Mouse (Mus musculus) testis, postnatal 10 days (tissue): ENCODE data around the gene Dhcr24.
A peak's percentile ranks its signal among the peaks of the same experiment; 100 is the strongest.

ENCODE experiments used
- DNase-seq: peaks from one replicate; pipeline ENCODE4 v3.0.0; 2021; ENCODE audit warnings: low spot score

The Dhcr24 gene

DNA sequence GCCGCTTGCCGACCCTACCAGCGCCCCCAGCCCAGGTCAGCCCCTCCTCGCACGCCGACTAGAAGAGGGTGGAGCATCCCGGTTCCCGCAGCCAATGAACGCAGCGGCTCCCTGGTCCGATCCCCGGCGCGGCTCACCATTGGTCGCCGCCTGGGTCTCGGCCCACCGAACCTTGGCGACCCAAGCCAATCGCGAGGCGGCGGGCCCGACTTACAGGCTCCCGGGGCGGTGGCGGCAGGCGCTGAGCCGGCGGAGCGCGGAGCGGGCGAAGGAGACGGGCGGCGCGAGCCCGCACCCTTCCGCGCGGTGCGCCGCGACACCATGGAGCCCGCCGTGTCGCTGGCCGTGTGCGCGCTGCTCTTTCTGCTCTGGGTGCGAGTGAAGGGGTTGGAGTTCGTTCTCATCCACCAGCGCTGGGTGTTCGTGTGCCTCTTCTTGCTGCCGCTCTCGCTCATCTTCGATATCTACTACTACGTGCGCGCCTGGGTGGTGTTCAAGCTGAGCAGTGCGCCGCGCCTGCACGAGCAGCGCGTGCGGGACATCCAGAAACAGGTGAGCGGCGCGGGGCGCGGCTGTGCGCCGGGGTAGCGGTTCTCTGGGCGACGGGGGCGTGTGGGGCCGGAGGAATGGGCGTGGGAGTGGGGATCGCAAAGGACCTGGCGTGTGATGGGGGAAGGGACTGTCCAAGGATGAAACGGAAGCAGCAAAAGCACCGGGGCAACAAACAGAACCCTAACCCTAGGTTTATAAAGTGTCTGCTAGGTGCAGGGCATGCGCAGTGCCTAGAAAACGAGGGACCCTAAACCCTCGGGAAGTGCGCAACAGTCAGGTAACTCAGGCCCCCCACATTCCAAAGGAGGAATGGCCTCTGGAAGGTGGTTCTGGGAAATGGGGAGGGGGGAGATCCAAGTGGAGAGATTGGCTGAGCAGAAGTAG lies at the start of gene Dhcr24:
Gene Dhcr24 (plus strand): TSS at position 193 of the 936 bp plus-strand sequence.
- peak; percentile 93 for DNase-seq

DNA sequence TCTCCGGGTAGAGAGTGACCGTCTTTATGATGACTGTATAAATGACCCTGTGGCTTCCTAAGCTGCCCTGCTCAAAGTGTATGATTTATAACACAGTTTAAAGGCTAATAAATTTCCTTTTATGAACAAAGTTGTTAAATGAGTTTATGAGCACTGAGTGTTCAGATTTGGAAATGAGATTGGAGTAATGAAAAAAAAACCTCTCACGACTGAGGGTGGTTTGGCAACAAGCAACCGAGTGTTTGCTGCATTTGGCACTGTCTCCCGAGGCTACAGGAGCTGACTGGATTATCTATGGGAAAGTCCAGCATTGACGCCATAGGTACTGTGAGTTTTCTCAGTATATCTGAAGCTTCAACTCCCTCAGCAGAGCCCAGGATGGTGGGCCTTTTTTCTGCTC lies 46.2 kb upstream of the Dhcr24 start:
- no peak for DNase-seq

DNA sequence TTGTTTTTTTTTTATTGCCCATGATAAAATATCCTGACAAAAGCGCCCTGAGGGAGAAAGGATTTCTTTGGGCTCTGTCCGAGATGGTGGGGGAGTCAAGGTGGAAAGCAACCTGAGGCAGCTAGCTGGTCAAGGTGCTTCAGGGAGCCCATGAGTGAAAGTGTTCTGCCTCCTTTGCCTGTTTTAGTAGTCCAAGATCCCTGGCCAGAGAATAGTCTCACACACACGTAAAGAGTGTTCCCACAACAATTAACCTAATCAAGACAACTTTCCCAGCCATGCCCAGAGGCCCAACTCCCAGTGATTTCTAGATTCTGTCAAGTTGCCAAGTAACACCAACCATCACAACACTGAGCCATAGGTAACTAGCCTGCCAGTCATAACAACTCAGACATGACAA lies 38.3 kb upstream of the Dhcr24 start:
- DNase-seq = no peak

DNA sequence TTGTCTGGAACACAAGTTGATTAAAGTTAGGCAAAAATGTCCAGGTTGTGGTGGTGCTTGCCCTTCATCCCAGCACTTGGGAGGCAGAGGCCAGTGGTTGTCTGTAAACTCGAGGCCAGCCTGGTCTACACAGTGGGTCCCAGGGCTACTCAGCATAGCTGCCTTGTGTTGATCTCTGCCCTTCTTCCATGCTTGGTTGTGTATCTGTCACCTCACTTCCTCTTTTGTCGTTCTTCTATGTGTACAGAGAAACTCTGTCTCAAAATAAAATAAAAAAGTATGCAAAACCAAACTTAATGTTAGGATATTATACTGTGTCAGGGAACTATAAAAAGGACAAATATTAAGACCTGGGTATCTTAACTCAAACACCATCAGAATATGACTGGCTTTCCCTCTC lies 36.7 kb upstream of the Dhcr24 start:
- no peak for DNase-seq

DNA sequence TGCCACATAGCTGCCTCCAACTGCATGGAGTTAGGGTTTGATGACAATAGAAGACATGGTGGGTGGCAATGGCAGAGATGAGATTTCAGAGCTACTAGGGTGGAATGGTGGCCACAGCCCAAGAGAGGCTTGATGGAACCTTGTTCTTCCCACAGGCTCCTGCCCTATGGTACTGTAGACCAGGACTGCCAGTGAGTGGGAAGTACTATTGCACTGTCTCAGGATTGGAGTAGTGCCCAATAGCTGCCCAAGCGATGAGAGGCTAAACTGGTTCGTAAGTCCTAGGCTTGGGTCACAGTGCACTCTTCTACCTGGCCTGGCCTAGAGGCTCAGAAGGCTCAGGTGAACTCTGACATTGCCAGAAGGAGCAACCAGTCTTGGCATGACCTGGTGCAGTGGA lies 35.8 kb upstream of the Dhcr24 start:
- no peak for DNase-seq

DNA sequence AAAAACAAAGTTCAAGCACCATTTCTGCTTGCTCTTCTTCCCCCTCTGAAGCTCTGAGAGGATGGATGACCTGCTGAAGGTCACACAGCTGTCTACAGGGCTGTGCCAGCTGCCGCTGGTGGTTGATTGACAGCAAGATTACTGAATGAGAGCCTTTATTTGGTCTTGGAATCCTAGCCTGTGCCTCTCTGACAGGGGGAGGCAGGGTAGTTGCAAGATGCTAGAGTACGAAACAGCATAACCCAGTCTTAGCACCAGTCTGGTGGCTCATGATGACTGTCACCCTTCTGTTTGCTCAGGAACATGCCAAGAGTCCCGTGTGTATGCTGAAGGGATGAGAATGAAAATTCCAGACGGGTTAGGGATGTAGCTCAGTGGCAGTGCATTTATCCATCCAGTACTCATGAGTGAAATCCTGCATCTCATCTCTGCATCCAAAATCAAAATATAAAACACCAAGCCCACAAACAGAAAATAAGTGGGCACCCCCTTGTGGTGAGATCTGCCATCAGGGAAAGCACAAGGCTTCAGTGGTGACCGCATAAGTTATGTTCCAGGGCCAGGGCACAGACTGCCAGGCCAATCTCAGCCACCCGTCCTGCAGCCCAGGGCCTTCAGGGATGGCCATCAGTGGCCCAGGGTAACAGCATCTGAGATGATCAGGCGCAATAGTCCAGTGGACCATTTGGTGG lies 32.8 kb upstream of the Dhcr24 start:
- DNase-seq = peak; percentile 61

DNA sequence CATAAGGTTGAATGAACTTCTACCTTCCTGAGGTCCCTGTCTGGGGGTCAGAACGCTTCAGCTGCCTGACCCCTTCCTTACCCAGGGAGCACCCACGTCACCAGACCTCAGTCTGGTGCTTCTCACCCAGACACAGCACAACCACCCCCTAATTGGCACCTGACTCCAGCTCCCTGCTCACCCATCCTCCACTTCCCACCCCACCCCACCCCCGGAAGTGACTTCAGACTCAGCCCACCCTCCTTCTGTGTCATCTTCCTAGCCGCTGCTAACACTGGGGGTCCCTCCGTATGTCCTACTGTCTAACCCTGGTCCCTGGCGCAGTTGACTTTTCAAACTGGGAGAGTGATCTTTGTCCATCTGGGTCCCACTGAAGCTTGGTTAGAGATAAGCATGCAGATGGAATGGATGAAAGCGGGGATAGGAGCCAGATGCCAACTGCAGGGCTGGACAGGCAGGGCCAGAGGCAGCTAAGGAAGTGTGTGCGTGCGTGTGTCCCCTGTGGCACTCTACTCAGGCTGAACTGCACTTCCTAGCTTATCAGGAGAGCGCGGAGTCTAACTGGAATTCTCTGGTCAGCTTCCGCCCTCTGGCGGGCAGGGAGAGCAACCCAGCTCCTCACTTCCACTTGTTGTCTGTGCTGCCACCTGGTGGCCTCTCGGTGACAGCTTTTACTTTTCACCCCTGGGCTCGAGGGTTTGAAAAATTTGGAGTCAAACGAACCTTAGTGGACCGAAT lies 31.3 kb upstream of the Dhcr24 start:
- DNase-seq = peak; percentile 97

DNA sequence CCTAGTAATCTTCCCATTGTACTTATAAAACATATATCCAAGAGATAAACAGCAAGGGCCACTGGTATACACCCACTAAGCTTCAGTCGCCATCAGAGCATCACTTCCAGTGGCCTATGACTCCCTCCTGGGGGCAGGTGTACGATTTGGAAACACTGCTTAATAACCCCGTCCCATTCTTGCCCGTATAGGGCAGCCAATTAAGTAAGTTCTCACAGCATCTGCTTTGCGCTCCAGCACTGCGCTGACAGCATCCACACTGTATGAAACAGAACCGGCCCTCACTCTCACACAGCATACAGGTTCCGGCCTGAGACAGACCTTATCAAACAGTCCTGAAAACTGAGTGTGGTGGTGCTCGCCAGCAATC lies 30.7 kb upstream of the Dhcr24 start:
- no peak for DNase-seq

DNA sequence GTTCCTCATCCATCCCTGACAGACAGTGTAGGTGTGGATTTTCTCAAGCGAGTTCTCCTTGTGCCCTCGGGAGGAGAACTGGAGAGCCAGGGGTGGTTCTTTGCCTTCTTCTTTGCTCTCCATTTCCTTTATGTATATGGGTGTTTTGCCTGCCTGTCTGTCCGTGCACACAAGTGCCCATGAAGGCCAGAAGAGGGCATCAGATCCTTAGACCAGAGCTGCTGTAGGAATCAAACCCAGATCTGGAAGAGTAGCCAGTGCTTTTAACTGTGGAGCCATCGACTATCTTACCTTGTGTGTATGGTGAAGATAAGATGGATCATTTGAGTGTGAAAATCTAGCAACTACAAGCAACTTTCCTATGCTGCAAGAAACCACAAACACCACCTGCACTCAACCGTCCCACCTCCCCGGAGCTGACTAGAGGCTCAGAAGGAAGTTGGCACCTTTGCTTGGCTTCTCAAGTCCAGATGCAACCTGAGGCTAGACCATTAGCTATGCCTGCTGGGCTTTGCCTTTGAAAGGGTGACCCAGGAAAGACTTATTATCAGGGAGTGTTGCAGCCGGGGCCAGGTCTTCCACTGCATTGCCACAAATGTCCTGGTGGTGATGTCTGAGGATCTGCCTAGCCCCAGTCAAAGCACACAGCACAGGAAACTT lies 27.3 kb upstream of the Dhcr24 start:
- no peak for DNase-seq

DNA sequence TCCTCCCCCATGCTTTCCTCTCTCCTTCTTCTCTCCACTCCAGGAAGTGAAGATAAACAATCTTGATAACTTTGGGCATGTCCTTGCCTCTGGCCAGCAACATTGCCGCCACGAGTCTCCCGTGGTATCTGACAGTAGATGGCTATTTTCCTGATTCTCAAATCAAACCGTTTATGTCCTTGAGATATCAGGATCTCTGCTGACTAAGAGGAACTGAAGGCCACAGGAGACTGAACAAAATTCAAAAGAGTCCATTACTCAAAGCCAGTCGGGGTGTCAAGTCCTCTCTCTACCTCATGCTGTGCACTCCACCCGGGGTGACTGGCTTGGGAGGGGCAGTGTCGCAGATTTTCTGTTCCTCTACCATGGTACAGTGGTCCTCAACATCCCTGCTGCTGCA lies 26.6 kb upstream of the Dhcr24 start:
- DNase-seq = no peak

DNA sequence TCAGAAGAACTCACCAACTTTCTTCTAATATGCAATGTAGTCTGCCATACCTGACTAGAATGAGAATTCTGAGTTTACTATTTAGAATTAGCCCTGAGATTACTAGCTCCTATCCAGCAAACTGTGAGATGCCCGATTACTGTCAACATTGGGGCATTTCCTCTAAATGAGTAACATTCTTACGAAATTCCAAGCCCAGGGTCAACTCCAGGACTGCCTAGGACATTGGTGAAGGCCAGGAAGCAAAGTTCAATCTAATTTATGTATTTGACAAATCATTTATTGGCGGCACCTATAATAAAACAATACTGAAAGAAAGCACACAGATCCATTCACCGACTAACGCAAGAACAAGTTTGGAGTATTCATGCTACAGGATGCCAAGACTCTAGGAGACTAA lies 21.1 kb upstream of the Dhcr24 start:
- no peak for DNase-seq

DNA sequence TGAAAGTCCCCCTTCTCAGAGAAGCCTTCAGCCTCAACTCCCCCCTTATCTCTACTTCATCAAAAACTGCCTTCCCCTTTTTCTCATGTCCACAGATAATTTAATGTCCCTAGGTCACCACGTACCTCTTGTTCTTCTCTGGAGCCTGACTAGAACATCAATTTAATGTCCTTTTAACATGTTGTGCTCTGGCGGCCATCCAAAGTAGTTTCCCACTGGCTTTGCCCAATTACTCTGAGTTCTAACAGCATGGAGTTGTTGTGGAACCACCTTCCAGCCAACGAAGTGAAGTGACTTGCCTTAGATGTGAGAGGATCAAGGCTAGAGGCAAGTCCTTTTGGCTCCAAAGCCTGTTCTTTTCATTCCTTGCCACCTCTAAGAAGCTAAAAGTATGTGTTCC lies 19.3 kb upstream of the Dhcr24 start:
- DNase-seq = no peak

DNA sequence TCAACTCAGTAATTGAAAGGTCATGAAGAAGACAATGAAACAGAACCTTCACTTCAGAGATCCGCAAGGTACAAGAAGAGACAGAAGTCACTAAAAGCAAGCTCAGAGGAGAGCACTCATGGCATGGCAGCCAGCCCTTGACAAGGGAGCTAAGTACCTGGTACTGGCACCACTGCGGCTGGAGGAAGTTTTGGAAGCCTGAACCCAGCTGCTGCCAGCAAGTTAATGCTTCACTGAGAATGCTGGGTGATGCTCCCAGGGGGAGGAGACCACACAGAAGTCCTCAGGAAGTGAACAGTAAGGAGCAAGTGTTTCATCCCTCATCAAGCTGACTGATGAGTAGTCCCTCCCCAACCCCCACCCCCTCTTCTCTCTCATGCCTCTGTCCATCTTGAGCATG lies 18.6 kb upstream of the Dhcr24 start:
- DNase-seq = no peak

DNA sequence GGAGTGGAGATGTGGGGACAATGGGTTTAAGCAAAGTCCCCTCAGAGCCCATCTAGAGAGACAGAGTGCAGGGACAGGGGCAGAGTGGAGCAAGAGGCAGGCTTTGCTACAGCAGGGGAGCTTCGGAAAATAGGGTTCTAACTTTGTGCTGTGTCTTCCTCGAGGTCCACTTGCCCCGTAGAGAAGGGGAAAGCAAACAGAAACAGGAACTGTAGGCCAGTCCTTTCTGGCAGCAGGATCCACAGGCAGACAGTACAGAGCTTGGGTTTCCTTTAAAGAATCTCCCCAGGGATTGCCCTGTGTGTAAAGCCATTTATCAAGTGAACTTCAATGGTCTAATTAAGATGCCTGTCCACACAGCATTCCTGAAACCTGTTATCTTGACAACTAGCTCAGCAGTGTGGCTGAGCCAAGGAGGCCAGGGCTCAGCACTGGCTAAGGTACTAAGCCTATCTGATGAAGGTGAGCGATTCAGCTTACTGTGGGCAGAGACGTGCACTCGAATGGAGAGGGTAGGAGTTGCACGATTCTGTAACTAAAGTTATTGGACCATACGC lies 14.9 kb upstream of the Dhcr24 start:
- DNase-seq = no peak

DNA sequence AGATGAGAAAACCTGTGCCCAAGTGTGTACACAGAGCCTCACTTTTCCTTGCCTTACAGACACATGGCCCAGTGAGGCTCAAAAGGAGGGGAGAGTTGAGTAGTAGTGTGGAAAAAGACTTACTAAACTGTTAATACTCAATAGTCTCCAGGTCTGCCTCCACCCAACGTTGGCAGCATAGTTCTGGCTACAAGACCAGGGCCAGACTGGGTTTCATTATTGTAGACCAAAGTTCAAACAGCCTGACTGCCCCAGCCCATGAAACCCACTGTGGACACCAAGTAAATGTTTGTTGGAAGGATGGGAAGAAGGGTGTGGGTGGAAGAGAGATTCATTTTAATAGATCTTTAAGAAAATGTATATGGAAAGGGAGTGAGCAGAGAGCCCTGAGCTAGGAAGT lies 13.9 kb upstream of the Dhcr24 start:
- no peak for DNase-seq

DNA sequence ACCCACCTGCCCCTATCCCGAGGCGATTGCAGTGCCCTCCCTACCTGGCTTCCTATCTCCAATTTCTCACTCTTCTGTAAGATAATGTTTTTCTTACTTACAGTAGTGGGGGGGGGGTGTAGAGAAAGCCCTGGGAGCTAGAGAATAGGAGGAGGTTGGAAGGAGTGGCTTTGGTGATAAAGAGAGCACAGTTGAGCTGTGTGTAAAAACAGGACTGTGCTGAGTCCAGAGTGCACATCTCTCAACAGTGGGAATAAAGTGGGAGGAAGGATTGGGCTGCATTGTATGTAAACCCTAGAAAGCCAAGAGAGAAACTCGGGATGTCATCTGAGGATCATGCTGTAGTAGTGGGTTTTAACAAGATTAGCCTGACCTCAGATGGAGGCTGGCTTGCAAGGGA lies 12.7 kb upstream of the Dhcr24 start:
- DNase-seq = no peak

DNA sequence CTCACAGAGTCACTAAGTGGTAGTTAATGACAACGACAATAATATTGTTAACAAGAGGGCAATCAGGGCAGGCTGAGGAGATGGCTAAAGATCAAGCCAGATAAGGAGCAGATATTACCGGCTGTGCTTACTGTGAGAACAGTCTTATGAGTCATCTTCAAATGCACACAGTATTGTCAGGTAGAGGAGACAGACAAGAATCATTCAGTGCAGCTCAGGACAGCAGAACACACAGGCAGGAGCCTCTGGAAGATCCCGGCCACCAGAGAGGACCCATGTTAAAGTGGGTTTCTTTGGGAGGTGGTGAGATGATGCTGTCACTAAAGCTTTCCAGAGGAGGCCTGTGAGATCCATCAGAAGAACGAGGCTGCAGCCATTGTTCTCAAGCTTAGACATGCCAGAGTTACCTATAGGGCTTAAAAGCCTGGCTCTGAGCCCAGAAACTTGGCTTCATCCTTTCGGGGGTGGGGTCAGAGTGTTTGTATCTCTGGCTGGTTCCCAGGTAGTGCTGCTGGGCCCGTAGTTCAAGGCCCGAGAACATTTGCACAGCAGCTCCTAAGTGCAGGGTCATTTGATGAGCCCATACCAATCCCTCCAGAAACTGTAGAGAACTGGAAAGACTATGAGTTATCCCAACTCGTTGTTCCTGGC lies 10.2 kb upstream of the Dhcr24 start:
- no peak for DNase-seq

DNA sequence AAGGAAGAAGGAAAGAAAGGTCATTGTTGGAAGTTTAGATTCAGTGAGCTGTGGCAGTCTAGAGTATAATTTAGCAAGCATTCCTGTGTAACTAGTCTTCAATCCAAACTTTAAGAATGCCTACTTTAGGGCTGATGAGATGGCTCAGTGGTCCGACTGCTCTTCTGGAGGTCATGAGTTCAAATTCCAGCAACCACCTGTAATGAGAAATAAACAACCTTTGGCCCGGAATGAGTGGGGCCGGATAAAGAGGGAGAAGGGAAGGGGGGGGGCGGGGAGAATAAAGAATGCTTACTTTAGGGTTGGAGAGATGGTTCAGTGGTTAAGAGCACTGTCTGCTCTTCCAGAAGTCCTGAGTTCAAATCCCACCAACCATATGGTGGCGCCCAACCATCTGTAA lies 3.6 kb upstream of the Dhcr24 start:
- no peak for DNase-seq

DNA sequence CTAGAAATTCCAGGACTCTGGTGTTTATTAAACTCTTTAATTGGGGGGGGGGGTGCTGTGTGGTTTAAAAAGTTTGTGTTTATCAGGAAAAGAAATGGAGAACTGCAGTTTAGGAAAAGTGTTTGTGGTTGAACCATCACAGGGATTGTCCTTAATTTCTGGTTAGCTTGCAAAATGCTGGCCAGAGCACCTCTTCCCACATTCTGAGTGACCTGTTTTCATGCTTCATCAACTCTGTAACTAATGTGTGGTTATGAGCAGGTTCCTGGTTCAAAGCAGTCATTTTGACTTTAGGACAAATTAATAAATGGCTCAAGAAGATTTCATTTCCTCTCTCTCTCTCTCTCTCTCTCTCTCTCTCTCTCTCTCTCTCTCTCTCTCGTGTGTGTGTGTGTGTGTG lies 2.9 kb upstream of the Dhcr24 start:
- no peak for DNase-seq

DNA sequence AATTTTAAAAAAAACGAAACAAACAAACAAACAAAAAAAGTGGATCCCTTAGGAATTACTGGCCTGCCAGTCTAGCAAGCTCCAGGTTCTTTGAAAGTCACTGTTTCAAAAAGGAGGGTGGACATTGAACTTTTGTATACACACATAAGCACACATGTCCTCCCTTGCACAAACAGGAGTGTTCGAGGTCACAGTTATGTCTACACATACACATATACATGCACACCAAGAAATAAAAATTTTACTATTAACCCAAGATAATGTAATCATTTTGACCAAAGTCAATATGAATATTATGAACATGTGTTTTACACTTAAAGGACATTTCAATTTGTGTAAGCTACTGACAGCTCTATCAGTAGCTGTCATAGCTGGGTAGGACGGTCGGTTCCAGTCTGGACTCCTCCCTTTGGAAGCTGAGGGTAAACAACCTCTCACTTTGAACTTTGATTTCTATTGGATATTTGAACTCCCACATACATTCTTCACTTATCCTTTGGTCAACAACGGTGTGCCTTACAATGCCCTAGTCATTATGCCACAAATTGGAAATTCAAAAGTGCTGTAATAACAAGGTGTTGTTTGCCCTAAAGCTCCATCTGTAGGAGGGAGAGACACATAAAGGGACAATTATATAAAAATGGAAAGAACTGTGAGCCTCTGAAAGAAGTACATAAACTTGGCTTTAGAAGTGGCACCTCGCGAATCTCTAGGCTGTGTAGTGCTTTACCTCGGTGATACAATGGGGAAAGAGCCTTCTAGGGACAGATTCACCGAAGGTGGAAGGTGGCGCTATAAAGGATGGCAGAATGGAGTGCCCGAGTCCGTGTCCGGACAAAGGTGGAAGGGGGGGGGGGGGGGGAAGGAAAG lies 1.3 kb upstream of the Dhcr24 start:
- DNase-seq = no peak
